Comparison of ENCODE assay signal across 10 mouse cellular contexts in the genomic region with DNA sequence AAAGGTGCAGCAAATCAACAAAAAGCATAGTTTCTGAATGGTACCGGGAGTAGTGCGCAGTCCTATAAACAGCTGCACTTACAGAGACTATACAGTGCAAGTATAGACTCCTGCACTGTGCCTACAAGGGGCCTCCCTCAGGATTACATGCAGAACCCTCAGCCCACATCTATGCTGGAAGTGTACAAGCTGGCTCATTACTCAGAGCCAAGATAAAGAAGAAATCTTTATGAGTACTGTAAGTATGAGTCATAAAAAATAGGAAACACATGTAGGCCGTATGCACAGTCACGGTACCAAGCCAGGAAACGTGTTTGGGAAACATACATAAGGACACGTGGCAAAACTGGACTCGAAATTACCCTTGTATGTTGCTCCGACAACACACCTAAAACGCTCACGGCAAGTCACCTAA.
DNase-seq lines count a peak whose midpoint lies in the region; ATAC-seq and TF ChIP-seq lines count a peak whose summit lies in the region.
"Had no signal": no experiment of that assay in that cellular context is flagged by ENCODE, and none has a peak within 500 bp of the region (broad histone marks: within the 10 kb centered on the region; RNA-seq: fewer than 3 reads in every experiment).

No protein-coding gene starts in this region.

- no peak overlapping the region for H3K9ac ChIP-seq in forebrain, embryonic 16.5 days (replicated peaks; ENCODE audit: low read depth, low read length)
- H3K9ac ChIP-seq in forebrain, embryonic 11.5 days (ENCODE audit: low read length) = no peak overlapping the region
- no peak overlapping the region for H3K9ac ChIP-seq in embryonic facial prominence, embryonic 15.5 days

- 0 out of 2 replicates have a peak, but pooled peaks cover 5% of the 10 kb centered on the region for H3K4me1 ChIP-seq in forebrain, embryonic 16.5 days (replicated peaks; ENCODE audit: control insufficient read depth, insufficient read depth, low read length)
- H3K4me1 ChIP-seq in forebrain, embryonic 11.5 days (replicated peaks; ENCODE audit: control insufficient read depth, insufficient read depth, low read length) = no peaks in the 10 kb centered on the region
- peaks cover 70% of the 10 kb centered on the region for H3K4me1 ChIP-seq in embryonic facial prominence, embryonic 15.5 days

- no peak for DNase-seq in forebrain, embryonic 11.5 days (ENCODE audit: low spot score)
- peak; percentile 13 for DNase-seq in left cerebral cortex, adult 18-20 months (ENCODE audit: low spot score in 2 of 2)
- no peak for DNase-seq in left cerebral cortex, adult 11 months (ENCODE audit: low spot score)
- DNase-seq: B cell, adult 2 months; cerebellum, postnatal 36 days had no signal

- H3K79me2 ChIP-seq in myocyte (ENCODE audit: control insufficient read depth, insufficient read depth) = no peaks in the 10 kb centered on the region

- H3K9me3 ChIP-seq in forebrain, embryonic 16.5 days (ENCODE audit: control insufficient read depth, low read length) = no peaks in the 10 kb centered on the region
- H3K9me3 ChIP-seq in forebrain, embryonic 11.5 days (ENCODE audit: control insufficient read depth, low read length) = no peaks in the 10 kb centered on the region
- no peaks in the 10 kb centered on the region for H3K9me3 ChIP-seq in embryonic facial prominence, embryonic 15.5 days (replicated peaks)

- no peak overlapping the region for H3K4me2 ChIP-seq in forebrain, embryonic 16.5 days (ENCODE audit: low read length)
- H3K4me2 ChIP-seq in forebrain, embryonic 11.5 days (ENCODE audit: low read depth, low read length, severe bottlenecking) = no peak overlapping the region
- H3K4me2 ChIP-seq in embryonic facial prominence, embryonic 15.5 days (replicated peaks) = 0 out of 2 replicates have a peak overlapping the region, but pooled peaks have one; percentile 0
- H3K4me2 ChIP-seq in myocyte (ENCODE audit: low read depth) = peak overlapping the region; percentile 42

- no peak for TF ChIP-seq POLR2A in myocyte (IDR thresholded peaks at IDR 0.05; ENCODE audit: insufficient read length, low read depth)

- H3K4me3 ChIP-seq in forebrain, embryonic 16.5 days (replicated peaks; ENCODE audit: low read length) = no peak overlapping the region
- H3K4me3 ChIP-seq in forebrain, embryonic 11.5 days (ENCODE audit: low read depth, low read length) = no peak overlapping the region
- H3K4me3 ChIP-seq in embryonic facial prominence, embryonic 15.5 days (replicated peaks) = no peak overlapping the region
- no peak overlapping the region for H3K4me3 ChIP-seq in myocyte

- no peak overlapping the region for H3ac ChIP-seq in myocyte (ENCODE audit: control insufficient read depth, insufficient read length)

- H3K36me3 ChIP-seq in forebrain, embryonic 16.5 days (ENCODE audit: control insufficient read depth, insufficient read depth) = no peaks in the 10 kb centered on the region
- H3K36me3 ChIP-seq in forebrain, embryonic 11.5 days (ENCODE audit: control insufficient read depth, insufficient read depth, low read length) = no peaks in the 10 kb centered on the region
- H3K36me3 ChIP-seq in embryonic facial prominence, embryonic 15.5 days = 0 out of 2 replicates have a peak, but pooled peaks cover 3% of the 10 kb centered on the region
- H3K36me3 ChIP-seq in myocyte (ENCODE audit: control insufficient read depth, insufficient read depth) = no peaks in the 10 kb centered on the region

- H3K27ac ChIP-seq in forebrain, embryonic 16.5 days (ENCODE audit: low read length) = no peak overlapping the region
- no peak overlapping the region for H3K27ac ChIP-seq in forebrain, embryonic 11.5 days (ENCODE audit: low read depth, low read length)
- peak overlapping the region; percentile 82 for H3K27ac ChIP-seq in embryonic facial prominence, embryonic 15.5 days (replicated peaks)

- WGBS in forebrain, embryonic 16.5 days = 84% methylated on average over 10 of the region's 10 CpGs
- 89% methylated on average over 10 of the region's 10 CpGs for WGBS in forebrain, embryonic 11.5 days
- 29% methylated on average over 10 of the region's 10 CpGs for WGBS in embryonic facial prominence, embryonic 15.5 days

- no peaks in the 10 kb centered on the region for H3K27me3 ChIP-seq in forebrain, embryonic 16.5 days (replicated peaks; ENCODE audit: control insufficient read depth, insufficient read depth, low read length)
- no peaks in the 10 kb centered on the region for H3K27me3 ChIP-seq in forebrain, embryonic 11.5 days (ENCODE audit: control insufficient read depth, insufficient read depth, low read length)
- no peaks in the 10 kb centered on the region for H3K27me3 ChIP-seq in embryonic facial prominence, embryonic 15.5 days
- no peaks in the 10 kb centered on the region for H3K27me3 ChIP-seq in myocyte (ENCODE audit: control insufficient read depth, insufficient read depth, insufficient read length)

- ATAC-seq in forebrain, embryonic 16.5 days = peak; percentile 59
- no peak for ATAC-seq in forebrain, embryonic 11.5 days (replicated peaks; ENCODE audit: low FRiP score)
- ATAC-seq in embryonic facial prominence, embryonic 15.5 days (ENCODE audit: insufficient number of reproducible peaks, low FRiP score, low TSS enrichment, low read depth) = peak; percentile 69
- no peak for ATAC-seq in activated CD4-positive, CD25-positive, alpha-beta regulatory T cell, adult 4 months
- no peak for ATAC-seq in megakaryocyte-erythroid progenitor cell, adult 5-6 weeks (replicated peaks; ENCODE audit: low FRiP score, low TSS enrichment, poor library complexity, severe bottlenecking)

TF ChIP-seq in myocyte, 11 proteins besides CTCF, POLR2A, EP300 and RAD21:
- TF ChIP-seq USF1 (IDR thresholded peaks at IDR 0.05; ENCODE audit: low read depth) = peak; percentile 49
- no peak for TF ChIP-seq REST (IDR thresholded peaks at IDR 0.05; ENCODE audit: insufficient read depth, insufficient read length)
- TF ChIP-seq MAX (IDR thresholded peaks at IDR 0.05; ENCODE audit: low read depth) = no peak
- TF ChIP-seq TCF12 (IDR thresholded peaks at IDR 0.05; ENCODE audit: insufficient read depth, poor library complexity, severe bottlenecking) = no peak

Comparison
In these comparisons a context has a peak if more than half of its experiments do, and no peak if none do; other contexts are left out.
1. ATAC-seq: peak in forebrain, embryonic 16.5 days (single experiment) and embryonic facial prominence, embryonic 15.5 days (single experiment); none in forebrain, embryonic 11.5 days (single experiment), activated CD4-positive, CD25-positive, alpha-beta regulatory T cell, adult 4 months (single experiment) and megakaryocyte-erythroid progenitor cell, adult 5-6 weeks (single experiment).
2. DNase-seq: peak in left cerebral cortex, adult 18-20 months (2 of 2); none in forebrain, embryonic 11.5 days (single experiment) and left cerebral cortex, adult 11 months (single experiment).
3. H3K4me2 ChIP-seq: peak in embryonic facial prominence, embryonic 15.5 days (single experiment) and myocyte (single experiment); none in forebrain, embryonic 16.5 days (single experiment) and forebrain, embryonic 11.5 days (single experiment).